Mouse (Mus musculus) CH12.LX (cell line): ENCODE measurements around the gene Mei4. TPM values are rescaled to one million over a fixed set of nuclear protein-coding genes. Genes with fewer than 3 reads are reported as not detected.

Source experiments
- DNase-seq: peaks from one replicate; pipeline ENCODE4 v3.0.0-alpha.2; 2013; ENCODE audit errors: extremely low read depth
- H3K27ac ChIP-seq: 2 replicates; pipeline ENCODE4 v1.5.1; 2012; ENCODE audit warnings: low read depth, mild to moderate bottlenecking, control low read depth, moderate library complexity; ENCODE audit not compliant: insufficient read depth
- H3K27me3 ChIP-seq: replicated peaks from 2 replicates; pipeline ENCODE3; 2012; ENCODE audit warnings: inconsistent platforms
- H3K36me3 ChIP-seq, 2 experiments: replicated peaks in 1 of 2; 2 replicates each; pipeline versions ENCODE3 to v1.6.1; 2012; ENCODE audit warnings: inconsistent platforms in 1 of 2, low read length in 1 of 2, mild to moderate bottlenecking in 1 of 2, mixed read lengths in 1 of 2, moderate library complexity in 1 of 2; ENCODE audit not compliant: control insufficient read depth in 1 of 2, insufficient read depth in 1 of 2
- H3K4me1 ChIP-seq, 2 experiments: 2 replicates each; pipeline ENCODE4 v1.6.1; 2012; ENCODE audit warnings: inconsistent platforms in 1 of 2, moderate library complexity in 1 of 2; ENCODE audit not compliant: insufficient read depth in 2 of 2, control insufficient read depth in 1 of 2
- H3K4me2 ChIP-seq: 2 replicates; pipeline ENCODE4 v1.6.1; 2012; ENCODE audit warnings: low read depth, mild to moderate bottlenecking, control low read depth; ENCODE audit not compliant: poor library complexity, insufficient read depth, severe bottlenecking
- H3K4me3 ChIP-seq, 3 experiments: fragments of 150-350 bp in 1 of 3; sonication (generic) in 1 of 3; replicated peaks in 1 of 3; 2 replicates each; pipeline versions ENCODE3 to v1.5.1; 2011 to 2012; ENCODE audit warnings: low read depth in 2 of 3, low read length in 2 of 3, mild to moderate bottlenecking in 2 of 3, moderate library complexity in 2 of 3, control low read depth in 1 of 3, improper control_type of control experiment in 1 of 3, inconsistent platforms in 1 of 3, mixed read lengths in 1 of 3; ENCODE audit not compliant: poor library complexity in 1 of 3
- H3K79me2 ChIP-seq: replicated peaks from 2 replicates; pipeline ENCODE4 v1.6.1; 2012; ENCODE audit warnings: mild to moderate bottlenecking, moderate library complexity; ENCODE audit not compliant: control insufficient read depth, poor library complexity, insufficient read depth, severe bottlenecking; ENCODE audit errors: extremely low read depth
- H3K9ac ChIP-seq: 2 replicates; pipeline ENCODE4 v1.6.1; 2012; ENCODE audit warnings: low read depth, mild to moderate bottlenecking, control low read depth, moderate library complexity; ENCODE audit not compliant: insufficient read depth
- H3K9me3 ChIP-seq: replicated peaks from 2 replicates; pipeline ENCODE3; 2012; ENCODE audit warnings: low read length, inconsistent platforms, mixed read lengths
- CHD1 ChIP-seq: IDR thresholded peaks from 2 replicates; pipeline ENCODE4 v1.6.1; 2012; ENCODE audit warnings: low read depth, low read length, improper control_type of control experiment, inconsistent platforms
- CHD2 ChIP-seq: IDR thresholded peaks from 2 replicates; pipeline ENCODE4 v1.6.1; 2011; ENCODE audit warnings: low read length, improper control_type of control experiment
- ELF1 ChIP-seq: IDR thresholded peaks from 2 replicates; pipeline ENCODE4 v1.6.1; 2014; ENCODE audit warnings: low read depth, mild to moderate bottlenecking, inconsistent platforms, low read length, improper control_type of control experiment
- EP300 ChIP-seq: IDR thresholded peaks from 2 replicates; pipeline ENCODE4 v1.6.1; 2011; ENCODE audit warnings: low read length, improper control_type of control experiment
- JUND ChIP-seq: conservative IDR thresholded peaks from 2 replicates; pipeline ENCODE4 v1.6.1; 2011; ENCODE audit warnings: low read depth, low read length, improper control_type of control experiment
- MAX ChIP-seq: IDR thresholded peaks from 2 replicates; pipeline ENCODE4 v1.6.1; 2011; ENCODE audit warnings: low read length, improper control_type of control experiment
- NRF1 ChIP-seq: IDR thresholded peaks from 2 replicates; pipeline ENCODE4 v1.6.1; 2014; ENCODE audit warnings: low read depth, mild to moderate bottlenecking, inconsistent platforms, low read length, improper control_type of control experiment, moderate library complexity
- PAX5 ChIP-seq: IDR thresholded peaks from 2 replicates; pipeline ENCODE4 v1.6.1; 2012; ENCODE audit warnings: low read length, inconsistent platforms, mixed read lengths
- RAD21 ChIP-seq: IDR thresholded peaks from 2 replicates; pipeline ENCODE4 v1.6.1; 2011; ENCODE audit warnings: low read depth, mild to moderate bottlenecking, low read length, improper control_type of control experiment, moderate library complexity
- RCOR1 ChIP-seq: conservative IDR thresholded peaks from 2 replicates; pipeline ENCODE4 v1.6.1; 2012; ENCODE audit warnings: low read depth, mild to moderate bottlenecking, inconsistent platforms, low read length, improper control_type of control experiment
- TCF12 ChIP-seq: IDR thresholded peaks from 2 replicates; pipeline ENCODE4 v1.6.1; 2014; ENCODE audit warnings: low read depth, mild to moderate bottlenecking, inconsistent platforms, low read length, improper control_type of control experiment
- UBTF ChIP-seq: IDR thresholded peaks from 2 replicates; pipeline ENCODE4 v1.6.1; 2012; ENCODE audit warnings: low read depth, mild to moderate bottlenecking, inconsistent platforms, low read length, improper control_type of control experiment, moderate library complexity
- USF1 ChIP-seq: IDR thresholded peaks from 2 replicates; pipeline ENCODE4 v1.6.1; 2014; ENCODE audit warnings: low read depth, mild to moderate bottlenecking, inconsistent platforms, low read length, improper control_type of control experiment
- USF2 ChIP-seq: conservative IDR thresholded peaks from 2 replicates; pipeline ENCODE4 v1.6.1; 2011; ENCODE audit warnings: low read depth, low read length, improper control_type of control experiment
- ZC3H11A ChIP-seq: IDR thresholded peaks from 2 replicates; pipeline ENCODE4 v1.6.1; 2012; ENCODE audit warnings: low read depth, mild to moderate bottlenecking, inconsistent platforms, low read length, improper control_type of control experiment
- ZMIZ1 ChIP-seq: IDR thresholded peaks from 2 replicates; pipeline ENCODE4 v1.6.1; 2012; ENCODE audit warnings: low read depth, mild to moderate bottlenecking, inconsistent platforms, low read length, improper control_type of control experiment
- ZNF384 ChIP-seq: IDR thresholded peaks from 2 replicates; pipeline ENCODE4 v1.6.1; 2012; ENCODE audit warnings: low read depth, low read length, improper control_type of control experiment, inconsistent platforms
- dilution Hi-C: fragments of 300-500 bp; cut with MboI; formaldehyde crosslinking; loops from 2 replicates; pipeline ENCODE4 v1.14.3; 2020; ENCODE audit warnings: low sequenced_read_pairs; ENCODE audit not compliant: extremely low pct_unique_long_range_greater_than_20kb, extremely low pct_ligation_motif_present
- in situ Hi-C: fragments of 300-500 bp; cut with MboI; formaldehyde crosslinking; loops from 3 replicates; pipeline ENCODE4 v1.14.3; 2019; ENCODE audit warnings: low sequenced_read_pairs, low pct_ligation_motif_present, low pct_unique_long_range_greater_than_20kb, mixed read lengths
- polyA plus RNA-seq: library from polyadenylated mRNA; unstranded; fragments of >175 nt; gene quantifications from 2 replicates; pipeline ENCODE4 v1.2.1, GENCODE M21; 2012; ENCODE audit warnings: low read depth; ENCODE audit not compliant: insufficient read length
- total RNA-seq, 2 experiments: library from RNA; depleted of rRNA; stranded (reverse); fragments of 300-350 nt in 1 of 2; fragments of >200 nt in 1 of 2; gene quantifications; 2 replicates each; pipeline ENCODE4 v1.2.3; 2012 to 2014

The Mei4 gene
- total and polyA plus RNA-seq, 3 experiments, result not detected

- no peak overlapping the region for H3K27ac ChIP-seq
- H3K9me3 ChIP-seq, result no peaks in the 10 kb centered on the region
- H3K9ac ChIP-seq, result no peak overlapping the region
- no peaks in the 10 kb centered on the region for H3K79me2 ChIP-seq
- H3K36me3 ChIP-seq, result no peaks in the 10 kb centered on the region
- H3K4me1 ChIP-seq, result no peaks in the 10 kb centered on the region
- H3K27me3 ChIP-seq, result no peaks in the 10 kb centered on the region
- H3K4me3 ChIP-seq, result no peak overlapping the region
- dilution Hi-C loops (no loop called here), in situ Hi-C loops (no loop called here)
- no peak for DNase-seq
- TF ChIP-seq ELF1, result no peak
- no peak for TF ChIP-seq NRF1
- TF ChIP-seq ZMIZ1, result no peak
- TF ChIP-seq RAD21, result no peak
- TF ChIP-seq PAX5, result no peak
- TF ChIP-seq USF2, result no peak
- TF ChIP-seq USF1, result no peak
- no peak for TF ChIP-seq TCF12
- H3K4me2 ChIP-seq, result no peak overlapping the region
Measured at GRCm38 (mm10) chr9:82075270-82075669, 211.8 kb downstream of the Mei4 start.

DNA sequence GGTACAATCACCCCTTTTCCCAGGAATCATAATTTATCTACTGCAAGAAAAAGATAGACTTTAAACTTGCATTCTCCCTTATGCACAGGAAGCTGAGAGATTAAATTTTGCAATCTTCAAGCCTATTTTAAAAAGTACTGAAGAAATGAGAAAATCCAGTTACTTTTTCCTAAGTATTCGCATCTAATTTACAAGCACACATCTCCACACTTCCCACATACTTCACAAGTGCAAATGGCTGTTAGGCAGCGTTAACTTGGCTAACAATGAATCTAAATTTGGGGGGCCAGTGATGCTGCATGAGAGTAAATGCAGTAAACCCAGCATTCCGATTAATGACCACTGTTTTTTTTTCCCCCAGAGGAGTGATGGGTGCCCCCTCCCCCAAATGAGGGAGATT, 232.9 kb downstream of the Mei4 start:
- H3K4me3 ChIP-seq, result no peak overlapping the region
- in situ Hi-C loops, result no loop called here
- H3K4me2 ChIP-seq, result no peak overlapping the region
- no peak overlapping the region for H3K9ac ChIP-seq
- H3K36me3 ChIP-seq, result no peaks in the 10 kb centered on the region
- H3K27me3 ChIP-seq, result no peaks in the 10 kb centered on the region
- no peaks in the 10 kb centered on the region for H3K4me1 ChIP-seq
- DNase-seq, result no peak
- no peaks in the 10 kb centered on the region for H3K9me3 ChIP-seq
- TF ChIP-seq EP300 (no peak), RCOR1 (no peak), NRF1 (no peak), UBTF (no peak), ZMIZ1 (no peak)
- H3K79me2 ChIP-seq, result no peaks in the 10 kb centered on the region
- no peak overlapping the region for H3K27ac ChIP-seq
- dilution Hi-C loops, result no loop called here

- Histone ChIP-seq H3K4me1 (no peaks in the 10 kb centered on the region), H3K27ac (no peak overlapping the region), H3K4me3 (no peak overlapping the region), H3K4me2 (no peak overlapping the region), H3K27me3 (no peaks in the 10 kb centered on the region), H3K36me3 (no peaks in the 10 kb centered on the region), H3K79me2 (no peaks in the 10 kb centered on the region), H3K9ac (no peak overlapping the region), H3K9me3 (no peaks in the 10 kb centered on the region)
- dilution Hi-C loops (no loop called here), in situ Hi-C loops (no loop called here)
- DNase-seq, result no peak
- no peak for TF ChIP-seq ELF1
- TF ChIP-seq MAX, result no peak
- TF ChIP-seq ZMIZ1, result no peak
- no peak for TF ChIP-seq JUND
- TF ChIP-seq UBTF, result no peak
- no peak for TF ChIP-seq CHD2
- no peak for TF ChIP-seq ZNF384
- TF ChIP-seq PAX5, result no peak
- TF ChIP-seq USF2, result no peak
- no peak for TF ChIP-seq RCOR1
- TF ChIP-seq CHD1, result no peak
- TF ChIP-seq ZC3H11A, result no peak
Measured at GRCm38 (mm10) chr9:82114865-82115264, 251.4 kb downstream of the Mei4 start.
